Mouse (Mus musculus) olfactory bulb, adult 2 months (tissue): ENCODE data around the gene Anks1b.

Source experiments
- CTCF ChIP-seq: fragments of 200-500 bp; IDR thresholded peaks from 2 replicates; pipeline ENCODE4 v1.5.1; 2012; ENCODE audit warnings: low read depth, mild to moderate bottlenecking, low read length, moderate library complexity; ENCODE audit not compliant: insufficient read depth
- POLR2A ChIP-seq: fragments of 200-500 bp; IDR thresholded peaks from 2 replicates; pipeline ENCODE4 v1.6.1; 2012; ENCODE audit warnings: mild to moderate bottlenecking, low read depth, low read length, moderate library complexity; ENCODE audit not compliant: insufficient read depth

DNA sequence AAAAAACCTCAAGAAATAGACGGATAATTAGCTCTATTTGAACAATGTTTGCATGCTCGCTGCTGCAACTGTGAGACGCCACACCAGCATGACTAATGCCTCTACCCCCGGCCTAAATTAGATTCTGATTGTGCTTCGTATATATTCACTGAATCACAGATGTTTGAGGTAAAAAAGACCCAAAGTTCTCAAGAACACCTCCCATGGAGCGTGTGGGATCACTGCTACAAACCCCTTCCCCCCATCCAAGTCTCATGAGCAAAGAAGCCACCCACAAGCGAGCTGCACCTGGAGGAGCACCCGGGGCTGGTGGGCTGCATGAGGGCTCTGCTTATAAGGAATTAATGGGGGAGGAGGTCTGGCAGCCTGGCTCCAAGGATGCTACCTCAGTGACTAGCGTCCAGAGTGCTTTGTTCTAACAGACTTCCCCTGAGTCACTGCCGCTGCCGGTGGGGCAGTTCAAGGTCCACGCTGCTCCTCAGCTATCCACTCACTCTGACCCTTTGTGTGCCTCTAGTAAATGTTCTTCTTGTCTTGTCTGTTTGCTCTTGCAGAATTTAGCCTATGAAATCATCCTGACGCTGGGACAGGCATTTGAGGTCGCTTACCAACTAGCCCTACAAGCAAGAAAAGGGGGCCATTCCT is 1092.5 kb downstream of the Anks1b start:
- TF ChIP-seq POLR2A (no peak), CTCF (no peak)
